Mouse (Mus musculus) thymus, adult 2 months (tissue): ENCODE results near the gene Enpp6. TPM values are rescaled to one million over a fixed set of nuclear protein-coding genes. Genes with fewer than 3 reads are reported as not detected.

Source experiments
- DNase-seq: peaks from one replicate; pipeline ENCODE4 v3.0.0; 2021
- H3K27ac ChIP-seq: fragments of 200-500 bp; 2 replicates; pipeline ENCODE4 v1.5.1; 2012; ENCODE audit warnings: low read length, control low read depth; ENCODE audit not compliant: control insufficient read depth, insufficient read depth
- H3K27me3 ChIP-seq: fragments of 200-500 bp; 2 replicates; pipeline ENCODE4 v1.6.1; 2012; ENCODE audit warnings: mild to moderate bottlenecking, low read length, moderate library complexity, mixed read lengths; ENCODE audit not compliant: control insufficient read depth, insufficient read depth
- H3K36me3 ChIP-seq: fragments of 200-500 bp; 2 replicates; pipeline ENCODE4 v1.6.1; 2012; ENCODE audit warnings: mild to moderate bottlenecking, low read length, moderate library complexity; ENCODE audit not compliant: control insufficient read depth, insufficient read depth
- H3K4me1 ChIP-seq: fragments of 200-500 bp; replicated peaks from 2 replicates; pipeline ENCODE4 v1.6.1; 2012; ENCODE audit warnings: low read length; ENCODE audit not compliant: control insufficient read depth, insufficient read depth
- H3K4me3 ChIP-seq: fragments of 200-500 bp; 2 replicates; pipeline ENCODE4 v1.5.1; 2012; ENCODE audit warnings: mild to moderate bottlenecking, low read length, control low read depth, moderate library complexity; ENCODE audit not compliant: control insufficient read depth, insufficient read depth
- CTCF ChIP-seq: fragments of 200-500 bp; IDR thresholded peaks from 2 replicates; pipeline ENCODE4 v1.5.1; 2012; ENCODE audit warnings: mild to moderate bottlenecking, control low read depth, low read length, moderate library complexity, borderline replicate concordance; ENCODE audit not compliant: control insufficient read depth, poor library complexity, insufficient read depth; ENCODE audit errors: extremely low read depth
- POLR2A ChIP-seq: fragments of 200-500 bp; IDR thresholded peaks from 2 replicates; pipeline ENCODE4 v1.6.1; 2012; ENCODE audit warnings: mild to moderate bottlenecking, low read length, control low read depth, moderate library complexity; ENCODE audit not compliant: control insufficient read depth, poor library complexity, insufficient read depth; ENCODE audit errors: extremely low read depth
- WGBS: fragments of 180-500 bp; shearing (Covaris S2); methylation state at CpG from one replicate; pipeline ENCODE4 v1.1.7; 2018; 5-methylcytosine and 5-hydroxymethylcytosine counted together
- polyA plus RNA-seq: library from polyadenylated mRNA; depleted of rRNA; stranded (reverse); fragments of >200 nt; gene quantifications from 2 replicates; pipeline ENCODE4 v1.2.3, GENCODE M21; 2012

The Enpp6 gene
- polyA plus RNA-seq, 1 experiment = 1.3 TPM

DNA sequence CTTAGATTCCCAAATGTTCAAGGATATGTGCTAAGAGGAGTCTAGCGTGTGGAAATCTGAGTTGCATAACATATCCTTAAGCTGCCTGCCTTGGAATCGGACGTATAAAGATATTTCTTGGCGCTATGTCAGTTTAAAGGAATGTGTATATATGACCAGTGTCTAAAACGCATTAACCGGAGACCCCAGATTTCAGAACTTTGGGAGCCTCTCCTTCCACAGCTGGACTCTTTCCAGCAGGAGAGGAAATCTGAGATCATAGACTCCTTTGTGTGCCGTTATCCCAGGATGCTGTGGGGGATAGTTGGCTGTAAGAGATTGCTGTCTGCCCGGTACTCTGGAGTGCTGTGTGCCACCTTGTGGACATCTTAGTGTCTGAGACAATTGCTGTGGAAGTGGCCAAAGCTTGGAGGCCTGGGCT lies 34.5 kb downstream of the Enpp6 start:
- Histone ChIP-seq H3K36me3 (no peaks in the 10 kb centered on the region), H3K4me1 (no peaks in the 10 kb centered on the region), H3K27me3 (no peaks in the 10 kb centered on the region), H3K27ac (no peak overlapping the region), H3K4me3 (no peak overlapping the region)
- DNase-seq = no peak
- TF ChIP-seq CTCF (no peak), POLR2A (no peak)
- WGBS = 96% methylated on average over 8 of the region's 8 CpGs

DNA sequence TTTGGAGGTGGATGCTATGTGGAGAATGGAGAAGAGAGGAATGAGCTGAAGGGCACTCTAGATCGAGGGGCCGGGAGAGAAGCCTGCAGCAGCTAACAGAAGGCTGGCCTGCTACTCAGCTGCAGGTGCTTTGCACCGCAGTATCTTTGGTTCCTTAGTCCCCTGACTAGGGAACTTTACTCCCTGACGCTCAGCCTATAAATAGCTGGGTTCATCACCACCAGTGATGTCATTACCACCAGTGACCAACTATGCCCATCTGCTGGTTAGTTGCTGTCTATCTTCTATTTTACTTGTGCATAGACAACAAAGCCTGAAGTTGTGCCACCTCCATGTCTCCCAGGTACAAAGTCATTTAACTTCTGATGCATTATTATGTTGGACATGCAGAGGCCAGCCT lies 37.9 kb downstream of the Enpp6 start:
- no peak for TF ChIP-seq CTCF
- no peak for TF ChIP-seq POLR2A
- no peak for DNase-seq
- WGBS = 92% methylated on average over 4 of the region's 4 CpGs

DNA sequence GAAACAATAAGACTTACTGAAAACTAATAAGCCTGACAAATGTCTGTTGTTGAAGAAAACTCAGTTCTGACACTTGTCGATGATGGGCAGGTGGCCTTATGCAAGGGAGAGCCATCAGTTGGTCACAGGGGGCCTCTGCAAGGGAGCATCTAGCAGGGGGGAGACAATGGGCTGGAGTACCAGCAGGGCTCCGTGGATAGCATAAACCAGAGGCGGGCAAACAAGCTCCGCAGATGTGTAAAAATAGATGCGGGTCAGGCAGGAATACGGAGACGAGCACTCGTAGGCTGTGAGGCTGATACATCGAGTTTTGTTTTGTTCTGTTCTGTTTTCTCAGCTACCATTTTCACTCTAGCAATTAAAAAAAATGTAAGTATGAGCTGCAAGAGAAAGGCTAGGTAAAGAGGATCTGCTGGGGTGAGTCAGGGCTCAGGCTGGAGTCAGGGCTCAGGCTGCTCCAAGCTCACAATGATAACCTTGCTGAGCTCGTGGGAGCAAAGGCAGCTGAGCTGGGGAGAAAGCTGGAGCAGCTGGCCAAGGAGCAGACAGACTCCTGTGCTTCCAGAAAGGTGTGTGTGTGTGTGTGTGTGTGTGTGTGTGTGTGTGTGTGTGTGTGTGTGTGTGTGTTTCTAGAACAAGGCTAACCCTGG lies 40.3 kb downstream of the Enpp6 start:
- H3K4me1 ChIP-seq = no peaks in the 10 kb centered on the region
- no peak for DNase-seq
- H3K27me3 ChIP-seq = no peaks in the 10 kb centered on the region
- WGBS = 89% methylated on average over 10 of the region's 10 CpGs
- no peak overlapping the region for H3K27ac ChIP-seq
- no peaks in the 10 kb centered on the region for H3K36me3 ChIP-seq
- no peak for TF ChIP-seq POLR2A
- TF ChIP-seq CTCF = no peak
- H3K4me3 ChIP-seq = no peak overlapping the region

More for the DNA sequence above, 37.9 kb downstream of the Enpp6 start:
- Histone ChIP-seq H3K4me1 (no peaks in the 10 kb centered on the region), H3K27me3 (no peaks in the 10 kb centered on the region), H3K27ac (no peak overlapping the region), H3K36me3 (no peaks in the 10 kb centered on the region), H3K4me3 (no peak overlapping the region)

DNA sequence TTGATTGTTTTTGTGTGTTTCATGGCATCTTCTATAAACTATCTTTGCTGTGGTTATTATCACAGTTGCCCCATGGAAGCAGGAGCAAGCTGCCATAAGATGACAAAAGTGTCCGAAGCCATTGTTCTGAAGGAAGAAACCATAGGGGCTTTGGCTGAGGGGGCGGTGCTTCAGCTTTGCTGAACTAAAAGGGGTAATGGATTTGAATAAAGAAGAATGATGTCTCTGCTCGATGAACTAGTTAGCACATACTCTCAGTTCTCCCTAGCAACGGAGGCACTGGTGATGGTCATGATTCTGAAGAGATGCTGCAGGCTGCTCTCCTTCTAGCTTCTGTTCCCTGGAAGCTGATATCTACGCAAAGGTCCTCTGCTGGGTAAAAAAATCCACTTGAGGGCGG lies 41.8 kb downstream of the Enpp6 start:
- no peak overlapping the region for H3K27ac ChIP-seq
- H3K36me3 ChIP-seq = no peaks in the 10 kb centered on the region
- 92% methylated on average over 6 of the region's 6 CpGs for WGBS
- TF ChIP-seq CTCF (no peak), POLR2A (no peak)
- DNase-seq = no peak
- no peak overlapping the region for H3K4me3 ChIP-seq
- no peaks in the 10 kb centered on the region for H3K4me1 ChIP-seq
- no peaks in the 10 kb centered on the region for H3K27me3 ChIP-seq

DNA sequence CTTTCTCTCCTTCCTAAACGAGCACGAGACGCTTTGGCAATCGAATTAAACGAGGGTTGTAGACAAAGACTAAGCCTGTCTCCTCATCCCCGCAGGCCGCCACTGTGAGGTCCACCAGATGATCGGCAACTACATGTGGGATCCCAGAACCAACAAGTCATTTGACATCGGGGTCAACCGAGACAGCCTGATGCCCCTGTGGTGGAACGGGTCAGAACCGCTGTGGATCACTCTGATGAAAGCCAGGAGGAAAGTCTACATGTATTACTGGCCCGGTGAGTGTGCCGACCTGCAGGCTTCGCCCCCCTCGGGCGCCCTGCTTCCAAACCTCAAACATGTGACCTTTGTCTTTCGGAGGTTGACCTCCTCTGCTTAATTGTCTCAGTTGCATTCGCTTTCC lies 43.6 kb downstream of the Enpp6 start:
- 97% methylated on average over 19 of the region's 19 CpGs for WGBS
- DNase-seq = no peak
- TF ChIP-seq POLR2A = no peak
- TF ChIP-seq CTCF = no peak
- no peaks in the 10 kb centered on the region for H3K4me1 ChIP-seq
- no peak overlapping the region for H3K4me3 ChIP-seq
- no peaks in the 10 kb centered on the region for H3K36me3 ChIP-seq
- no peaks in the 10 kb centered on the region for H3K27me3 ChIP-seq
- H3K27ac ChIP-seq = no peak overlapping the region

DNA sequence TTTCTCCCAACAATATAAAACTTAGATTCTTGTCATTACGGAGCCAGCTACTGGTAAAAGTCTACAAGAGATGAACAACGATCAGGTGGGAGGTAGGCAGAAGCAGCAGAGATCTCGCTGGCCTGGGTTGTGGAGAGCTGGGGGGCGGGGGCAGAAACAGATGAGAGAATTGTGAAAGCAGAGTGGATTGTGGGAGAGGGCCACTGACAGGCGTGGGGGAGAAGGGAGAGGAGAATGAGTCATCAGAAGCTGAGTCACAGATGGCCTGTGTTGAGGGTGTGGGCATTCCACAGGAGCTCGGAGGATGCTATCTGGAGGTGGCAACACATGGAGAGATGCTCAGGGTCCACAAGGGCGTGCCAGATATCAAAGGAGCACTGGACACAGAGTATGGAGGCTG lies 45.4 kb downstream of the Enpp6 start:
- no peak overlapping the region for H3K27ac ChIP-seq
- DNase-seq = no peak
- TF ChIP-seq CTCF = no peak
- no peak for TF ChIP-seq POLR2A
- WGBS = 78% methylated on average over 7 of the region's 7 CpGs
- H3K4me1 ChIP-seq = no peaks in the 10 kb centered on the region
- H3K4me3 ChIP-seq = no peak overlapping the region
- no peaks in the 10 kb centered on the region for H3K36me3 ChIP-seq
- H3K27me3 ChIP-seq = no peaks in the 10 kb centered on the region

DNA sequence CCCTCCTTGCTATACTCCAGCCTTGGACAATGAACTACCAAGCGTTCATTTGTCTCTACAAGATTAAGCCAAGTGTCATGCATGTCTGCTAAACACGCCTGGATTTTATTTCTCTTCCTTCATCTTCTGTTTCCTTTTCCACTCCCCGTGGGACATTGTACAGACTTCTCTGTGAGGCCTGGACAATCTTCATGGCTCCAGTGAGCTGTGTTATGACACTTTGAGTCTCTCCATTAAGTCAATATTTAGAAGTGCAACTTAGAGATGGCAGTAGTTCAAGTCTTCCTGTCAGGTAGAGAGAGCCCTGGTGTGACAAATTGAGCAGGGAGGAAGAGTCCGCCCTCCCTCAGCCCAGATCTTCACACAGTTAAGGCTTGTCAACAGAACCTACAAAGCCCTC lies 47.3 kb downstream of the Enpp6 start:
- Histone ChIP-seq H3K36me3 (no peaks in the 10 kb centered on the region), H3K4me1 (no peaks in the 10 kb centered on the region), H3K27me3 (no peaks in the 10 kb centered on the region), H3K27ac (no peak overlapping the region), H3K4me3 (no peak overlapping the region)
- TF ChIP-seq CTCF = no peak
- no peak for TF ChIP-seq POLR2A
- WGBS = 85% methylated on average over 4 of the region's 4 CpGs
- DNase-seq = no peak

DNA sequence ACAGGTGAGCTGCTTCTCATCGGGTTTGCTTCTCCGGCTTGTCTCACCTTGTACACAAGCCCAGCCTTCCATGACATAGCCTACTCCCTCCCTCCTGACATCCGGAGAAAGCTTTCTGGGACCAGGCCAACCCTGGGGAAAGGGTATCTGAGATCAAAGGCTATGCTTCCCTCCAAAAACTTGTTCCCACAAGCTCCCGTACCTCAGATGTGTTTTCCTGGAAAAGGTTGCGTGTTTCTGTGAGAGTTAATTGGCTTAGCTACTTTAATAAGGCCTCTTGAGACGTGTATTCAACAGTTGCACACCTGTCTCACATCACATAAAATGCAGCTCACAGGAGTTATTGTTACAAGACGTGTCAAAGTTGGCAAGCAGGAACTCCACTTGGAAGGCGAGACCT lies 49.8 kb downstream of the Enpp6 start:
- Histone ChIP-seq H3K36me3 (no peaks in the 10 kb centered on the region), H3K27ac (no peak overlapping the region), H3K4me3 (no peak overlapping the region), H3K27me3 (no peaks in the 10 kb centered on the region), H3K4me1 (no peaks in the 10 kb centered on the region)
- DNase-seq = no peak
- WGBS = 97% methylated on average over 8 of the region's 8 CpGs
- TF ChIP-seq POLR2A = no peak
- no peak for TF ChIP-seq CTCF
